Mouse (Mus musculus): ENCODE data around the gene Fam166b.

Gene Fam166b

GRCm38 (mm10) chr4:43401486-43401885, 27.4 kb downstream of the Fam166b start:
- no peak for DNase-seq

- peak; percentile 73 for DNase-seq
Measured at GRCm38 (mm10) chr4:43400976-43401375, 28.0 kb downstream of the Fam166b start.

- DNase-seq, result no peak
Measured at GRCm38 (mm10) chr4:43399391-43400131, 29.4 kb downstream of the Fam166b start.

- DNase-seq, result no peak
Measured at GRCm38 (mm10) chr4:43398829-43399331, 30.1 kb downstream of the Fam166b start.

- DNase-seq, result no peak
Measured at GRCm38 (mm10) chr4:43398014-43398413, 30.9 kb downstream of the Fam166b start.

GRCm38 (mm10) chr4:43396381-43396780, 32.6 kb downstream of the Fam166b start:
- DNase-seq, result no peak

- no peak for DNase-seq
Measured at GRCm38 (mm10) chr4:43395836-43396235, 33.1 kb downstream of the Fam166b start.

- no peak for DNase-seq
Measured at GRCm38 (mm10) chr4:43395147-43395546, 33.8 kb downstream of the Fam166b start.

GRCm38 (mm10) chr4:43394345-43394891, 34.5 kb downstream of the Fam166b start:
- peak; percentile 56 for DNase-seq

GRCm38 (mm10) chr4:43391521-43392050, 37.3 kb downstream of the Fam166b start:
- no peak for DNase-seq

GRCm38 (mm10) chr4:43389845-43390440, 39.0 kb downstream of the Fam166b start:
- no peak for DNase-seq

- DNase-seq, result no peak
Measured at GRCm38 (mm10) chr4:43389390-43389789, 39.5 kb downstream of the Fam166b start.

- no peak for DNase-seq
Measured at GRCm38 (mm10) chr4:43386932-43387331, 42.0 kb downstream of the Fam166b start.

- DNase-seq, result no peak
Measured at GRCm38 (mm10) chr4:43384541-43384940, 44.4 kb downstream of the Fam166b start.

GRCm38 (mm10) chr4:43384083-43384460, 44.9 kb downstream of the Fam166b start:
- DNase-seq, result no peak

GRCm38 (mm10) chr4:43383246-43384082, 45.5 kb downstream of the Fam166b start:
- no peak for DNase-seq

- DNase-seq, result no peak
Measured at GRCm38 (mm10) chr4:43382155-43383020, 46.5 kb downstream of the Fam166b start.

- peak; percentile 93 for DNase-seq
Measured at GRCm38 (mm10) chr4:43381408-43382154, 47.4 kb downstream of the Fam166b start, which contains the start of gene Rusc2. TSS of gene Rusc2 (plus strand) at chr4:43381979.

GRCm38 (mm10) chr4:43380951-43381350, 48.0 kb downstream of the Fam166b start:
- no peak for DNase-seq

- no peak for DNase-seq
Measured at GRCm38 (mm10) chr4:43379601-43380000, 49.3 kb downstream of the Fam166b start.
